Mouse (Mus musculus): Measurements from ENCODE around the gene Olfr898.

DNA sequence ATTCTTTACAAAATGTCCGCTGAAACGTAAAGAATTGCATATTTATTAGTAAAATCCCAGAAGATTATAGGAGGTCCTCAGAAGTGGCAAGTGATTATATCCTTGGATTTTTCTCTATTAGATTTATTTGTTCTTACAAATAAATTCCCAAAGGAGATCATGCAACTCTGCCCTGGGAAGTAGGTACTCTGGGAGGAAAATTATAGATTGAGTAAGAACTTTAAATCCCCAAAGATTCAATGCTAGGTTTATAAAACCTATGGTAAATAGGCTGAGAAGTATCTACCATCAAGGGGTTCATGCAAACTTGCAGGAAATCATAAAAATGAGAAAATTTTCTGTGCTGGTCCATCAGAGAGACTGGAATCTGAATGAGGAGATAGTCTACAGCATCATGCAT, 18.4 kb downstream of the Olfr898 start, which contains the start of gene Olfr250:
- TF ChIP-seq CTCF (IDR thresholded peaks at IDR 0.05; ENCODE audit: borderline replicate concordance, insufficient read depth, low read length) (no peak), POLR2A (IDR thresholded peaks at IDR 0.05; ENCODE audit: low read depth, low read length) (no peak)
